Comparison of ENCODE assay signal across 13 mouse cellular contexts in genomic region chr2:5116856-5117532, GRCm38 (mm10). TPM values are rescaled to one million over a fixed set of nuclear protein-coding genes. Genes with fewer than 3 reads are reported as not detected.
A peak's percentile ranks its signal among the peaks of the same experiment; 100 is the strongest.
DNase-seq lines count a peak whose midpoint lies in the region; ATAC-seq and TF ChIP-seq lines count a peak whose summit lies in the region.
"Had no signal": no experiment of that assay in that cellular context is flagged by ENCODE, and none has a peak within 500 bp of the region (broad histone marks: within the 10 kb centered on the region; RNA-seq: fewer than 3 reads in every experiment).

No protein-coding gene starts in this region.

- H3K27ac ChIP-seq in forebrain, embryonic 13.5 days: no peak overlapping the region
- no peak overlapping the region for H3K27ac ChIP-seq in midbrain, embryonic 11.5 days (ENCODE audit: low read depth, low read length)
- H3K27ac ChIP-seq: limb, embryonic 12.5 days had no signal

- H3K4me2 ChIP-seq in forebrain, embryonic 13.5 days: no peak overlapping the region
- no peak overlapping the region for H3K4me2 ChIP-seq in midbrain, embryonic 11.5 days
- H3K4me2 ChIP-seq: limb, embryonic 12.5 days had no signal

- 16% methylated on average over 5 of the region's 5 CpGs for WGBS in forebrain, embryonic 13.5 days
- 26% methylated on average over 5 of the region's 5 CpGs for WGBS in midbrain, embryonic 11.5 days

- H3K9me3 ChIP-seq in forebrain, embryonic 13.5 days (replicated peaks): no peaks in the 10 kb centered on the region
- no peaks in the 10 kb centered on the region for H3K9me3 ChIP-seq in midbrain, embryonic 11.5 days (ENCODE audit: control insufficient read depth, low read length)
- H3K9me3 ChIP-seq: G1E; limb, embryonic 12.5 days had no signal

- H3K27me3 ChIP-seq in forebrain, embryonic 13.5 days: no peaks in the 10 kb centered on the region
- H3K27me3 ChIP-seq in midbrain, embryonic 11.5 days (ENCODE audit: control insufficient read depth, insufficient read depth, low read length): no peaks in the 10 kb centered on the region
- H3K27me3 ChIP-seq: limb, embryonic 12.5 days had no signal

- no peaks in the 10 kb centered on the region for H3K36me3 ChIP-seq in forebrain, embryonic 13.5 days (ENCODE audit: poor library complexity, severe bottlenecking)
- H3K36me3 ChIP-seq in midbrain, embryonic 11.5 days (ENCODE audit: control insufficient read depth, insufficient read depth, low read length): no peaks in the 10 kb centered on the region
- H3K36me3 ChIP-seq: G1E; limb, embryonic 12.5 days had no signal

- DNase-seq in NIH3T3 (ENCODE audit: low read depth): peak; percentile 27
- peak; percentile 82 for DNase-seq in brain, embryonic 14.5 days (ENCODE audit: low read depth)
- peak; percentile 88 for DNase-seq in midbrain, embryonic 11.5 days (ENCODE audit: low spot score, missing footprints)
- DNase-seq in urinary bladder, adult 2 months (ENCODE audit: low spot score): no peak
- no peak for DNase-seq in c-Kit-positive CD71-positive TER-119-positive erythroid progenitor cells, embryonic 14.5 days (ENCODE audit: low spot score)
- DNase-seq: gastrocnemius, postnatal 14 days; heart, postnatal 4 days; lung, postnatal 4 days; thymus, postnatal 36 days had no signal

- TF ChIP-seq POLR2A in brain, embryonic 14.5 days (IDR thresholded peaks at IDR 0.05; ENCODE audit: borderline replicate concordance, extremely low read depth, insufficient read depth, insufficient read length, poor library complexity, severe bottlenecking): no peak

- no peak overlapping the region for H3K9ac ChIP-seq in forebrain, embryonic 13.5 days
- H3K9ac ChIP-seq in midbrain, embryonic 11.5 days (ENCODE audit: low read length): peak overlapping the region; percentile 21; the same call in 1 of the 2 replicates
- H3K9ac ChIP-seq: limb, embryonic 12.5 days had no signal

- no peak overlapping the region for H3K4me3 ChIP-seq in forebrain, embryonic 13.5 days
- H3K4me3 ChIP-seq in midbrain, embryonic 11.5 days (ENCODE audit: low read depth, low read length): no peak overlapping the region
- H3K4me3 ChIP-seq: limb, embryonic 12.5 days had no signal

- no peak for TF ChIP-seq CTCF in brain, embryonic 14.5 days (IDR thresholded peaks at IDR 0.05; ENCODE audit: borderline replicate concordance, extremely low read depth, insufficient read depth, insufficient read length)

- H3K4me1 ChIP-seq in forebrain, embryonic 13.5 days: peaks cover 28% of the 10 kb centered on the region
- H3K4me1 ChIP-seq in midbrain, embryonic 11.5 days (ENCODE audit: control insufficient read depth, insufficient read depth, low read length): peaks cover 13% of the 10 kb centered on the region

- ATAC-seq in forebrain, embryonic 13.5 days: peak; percentile 67; the same call in 1 of the 2 replicates
- peak; percentile 73; the same call in 1 of the 2 replicates for ATAC-seq in midbrain, embryonic 11.5 days (ENCODE audit: low FRiP score)
- ATAC-seq in monocyte, adult 5-6 weeks (replicated peaks; ENCODE audit: insufficient number of reproducible peaks, low FRiP score, low TSS enrichment, poor library complexity, severe bottlenecking): no peak

RNA-seq across cellular contexts. Expression of gene Ccdc3, which starts 20.6 kb away (rescaled TPM):
- polyA plus RNA-seq in brain, embryonic 14.5 days (2012; rRNA removed): 4.4 and 10.2 TPM in 2 replicates
- 2.0 and 2.7 TPM in 2 replicates for polyA plus RNA-seq in forebrain, embryonic 13.5 days (2015; fragmentation: Nextera tagmentation; extraction: Ambion mirVana)
- polyA plus RNA-seq in midbrain, embryonic 11.5 days (2014; fragmentation: Nextera tagmentation; extraction: Ambion mirVana): 4.3 and 5.1 TPM in 2 replicates
- not detected in 3 replicates for total RNA-seq in monocyte, adult 5-6 weeks (2017)
- polyA plus RNA-seq in urinary bladder, adult 2 months (2012; rRNA removed): 33.4 and 51.8 TPM in 2 replicates
- total RNA-seq: G1E had no signal
- polyA plus RNA-seq: G1E had no signal

RNA-seq across cellular contexts. Expression of gene Optn, which starts 53.1 kb away (rescaled TPM):
- polyA plus RNA-seq in brain, embryonic 14.5 days (2012; rRNA removed): 1.5 and 5.7 TPM in 2 replicates
- 2.8 and 3.3 TPM in 2 replicates for polyA plus RNA-seq in forebrain, embryonic 13.5 days (2015; fragmentation: Nextera tagmentation; extraction: Ambion mirVana)
- polyA plus RNA-seq in midbrain, embryonic 11.5 days (2014; fragmentation: Nextera tagmentation; extraction: Ambion mirVana): 4.3 and 5.2 TPM in 2 replicates
- 5.6 to 9.3 TPM (median 7.3 TPM) in 3 replicates for total RNA-seq in monocyte, adult 5-6 weeks (2017)
- 10.0 and 18.1 TPM in 2 replicates for polyA plus RNA-seq in urinary bladder, adult 2 months (2012; rRNA removed)

Comparison
In these comparisons a context has a peak if more than half of its experiments do, and no peak if none do; other contexts are left out.
1. DNase-seq: peak in NIH3T3 (single experiment), brain, embryonic 14.5 days (single experiment) and midbrain, embryonic 11.5 days (single experiment); none in urinary bladder, adult 2 months (single experiment) and c-Kit-positive CD71-positive TER-119-positive erythroid progenitor cells, embryonic 14.5 days (single experiment).